Mouse (Mus musculus) brain, adult 2 months (tissue): ENCODE measurements around the gene Scgb2b26.
"Not testable (repeated sequence)": the region's sequence is repeated elsewhere in the genome, so short reads cannot be mapped to it uniquely, and the experiment has no call there.

ENCODE experiments used
- DNase-seq: peaks from one replicate; pipeline ENCODE4 v3.0.0; 2011; ENCODE audit warnings: low read depth, low spot score

The Scgb2b26 gene

DNA sequence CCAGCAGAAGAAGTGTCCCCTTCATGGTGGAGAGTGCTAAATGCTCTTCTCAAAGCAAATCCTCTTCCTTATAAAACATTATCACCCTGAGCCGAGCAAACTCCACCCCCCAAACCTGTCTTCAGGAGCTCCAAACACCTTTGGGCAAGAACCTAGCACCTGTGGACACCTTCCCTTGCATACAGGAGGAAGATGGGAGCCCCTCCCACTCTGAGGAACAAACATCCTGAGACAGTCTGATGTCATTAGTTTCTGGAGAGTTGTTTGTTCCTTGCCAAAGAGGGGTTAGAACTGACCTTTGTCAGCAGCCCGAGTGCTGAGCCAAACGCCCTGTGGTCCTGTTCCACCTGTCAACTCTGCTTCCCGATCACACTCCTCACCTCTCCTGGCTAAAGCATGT is at the start of gene Scgb2b26:
Gene Scgb2b26 (minus strand): TSS at position 101 of the 400 bp plus-strand sequence.
- no peak for DNase-seq

DNA sequence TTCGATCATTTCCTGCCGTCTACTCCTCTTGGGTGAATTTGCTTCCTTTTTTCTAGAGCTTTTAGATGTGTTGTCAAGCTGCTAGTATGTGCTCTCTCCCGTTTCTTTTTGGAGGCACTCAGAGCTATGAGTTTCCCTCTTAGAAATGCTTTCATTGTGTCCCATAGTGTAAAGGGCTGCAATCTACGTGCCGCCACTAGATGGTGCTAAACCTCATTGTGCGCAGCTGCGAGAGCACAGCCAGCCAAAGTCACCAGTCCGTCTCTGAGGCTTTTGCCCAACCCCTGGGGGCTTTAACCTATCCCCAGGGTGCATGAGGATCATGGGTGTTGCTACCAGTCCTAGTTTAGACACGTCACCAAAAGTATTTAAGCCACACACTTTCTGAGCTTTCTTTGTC is 37.4 kb upstream of the Scgb2b26 start:
- not testable (repeated sequence) for DNase-seq

DNA sequence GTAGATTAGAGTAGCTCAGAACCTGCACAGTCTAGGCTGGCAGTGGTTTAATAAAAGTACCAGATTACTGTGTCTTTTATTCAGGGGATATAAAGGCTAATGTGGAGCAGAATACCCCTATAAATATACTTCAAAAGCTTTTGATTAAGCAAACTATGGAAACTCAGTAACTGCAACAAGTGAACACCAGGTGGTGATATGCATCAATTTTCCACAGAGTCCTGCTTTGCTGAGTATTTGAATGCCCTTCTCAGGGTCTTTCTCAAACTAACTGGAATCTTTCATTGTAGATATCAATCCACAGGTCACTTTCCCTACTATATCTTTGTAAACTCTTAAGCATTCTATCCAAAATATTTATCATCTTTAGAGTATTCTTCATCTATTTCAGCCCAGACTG is 41.9 kb downstream of the Scgb2b26 start:
- no peak for DNase-seq

GRCm38 (mm10) chr7:33900803-33901202 is 44.0 kb downstream of the Scgb2b26 start:
- DNase-seq: no peak

- DNase-seq: no peak
Observed at GRCm38 (mm10) chr7:33900007-33900406, 44.8 kb downstream of the Scgb2b26 start.
